Mouse (Mus musculus): ENCODE results near the gene Gm10354. TPM values are rescaled to one million over a fixed set of nuclear protein-coding genes. Genes with fewer than 3 reads are reported as not detected.
"Not testable (repeated sequence)": the region's sequence is repeated elsewhere in the genome, so short reads cannot be mapped to it uniquely, and the experiment has no call there.

Gene Gm10354
- not detected in 2 replicates for polyA plus RNA-seq (2014; fragmentation: Nextera tagmentation; extraction: Ambion mirVana)

DNA sequence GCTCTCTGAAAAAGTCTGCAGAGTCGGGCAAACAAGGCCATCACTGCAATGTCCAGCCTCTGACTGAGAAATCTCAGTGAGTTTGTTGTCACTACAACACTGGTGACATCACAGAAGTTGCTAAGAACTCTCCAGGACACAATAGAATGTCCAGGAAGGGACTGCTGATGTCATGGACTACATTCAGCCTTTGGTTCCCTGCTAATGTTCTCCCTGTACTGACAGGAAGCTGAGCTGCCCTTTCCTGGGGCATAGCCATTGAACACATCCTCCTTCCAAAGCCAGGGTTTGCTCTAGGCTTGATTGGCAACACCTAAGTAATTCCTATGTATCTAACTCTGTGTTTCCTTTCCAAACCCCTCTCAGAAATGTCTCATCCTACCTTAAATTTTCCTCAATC is at the start of gene Gm10354:
Gm10354 (minus strand) TSS at position 101 of the 400 bp plus-strand sequence.
- not testable (repeated sequence) for DNase-seq (ENCODE audit: low spot score, missing footprints); H3K27ac ChIP-seq (ENCODE audit: low read depth, low read length); H3K27me3 ChIP-seq (ENCODE audit: control insufficient read depth, insufficient read depth, low read length); H3K9ac ChIP-seq (ENCODE audit: low read length); ATAC-seq (ENCODE audit: low FRiP score); H3K4me3 ChIP-seq (ENCODE audit: low read depth, low read length); H3K4me1 ChIP-seq (ENCODE audit: control insufficient read depth, insufficient read depth, low read length); H3K9me3 ChIP-seq (ENCODE audit: control insufficient read depth, low read length); H3K4me2 ChIP-seq; H3K36me3 ChIP-seq (ENCODE audit: control insufficient read depth, insufficient read depth, low read length)
- WGBS = no CpG with 5 or more reads among the region's 1 CpGs

DNA sequence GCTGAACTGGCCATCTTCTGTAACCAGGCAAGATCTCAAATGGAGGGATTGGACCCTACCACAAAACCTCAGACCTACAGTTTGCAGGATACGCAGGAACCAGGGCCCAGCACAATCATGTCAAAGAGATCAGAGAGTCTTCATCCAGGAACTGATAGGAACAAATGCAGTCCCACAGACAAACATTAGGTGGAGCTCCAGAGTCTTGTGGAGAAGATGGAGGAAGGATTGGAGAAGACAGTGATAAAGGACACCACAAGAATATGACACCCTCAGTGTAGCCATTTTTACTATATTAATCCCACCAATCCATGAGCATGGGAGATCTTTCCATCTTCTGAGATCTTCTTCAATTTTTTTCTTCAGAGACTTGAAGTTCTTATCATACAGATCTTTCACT is 45.6 kb upstream of the Gm10354 start:
- WGBS = 80% methylated on average over 1 of the region's 1 CpGs
- H3K9me3 ChIP-seq (ENCODE audit: control insufficient read depth, low read length) = peaks cover 17% of the 10 kb centered on the region
- H3K27me3 ChIP-seq (ENCODE audit: control insufficient read depth, insufficient read depth, low read length); ATAC-seq (ENCODE audit: low FRiP score); H3K36me3 ChIP-seq (ENCODE audit: control insufficient read depth, insufficient read depth, low read length); H3K4me3 ChIP-seq (ENCODE audit: low read depth, low read length); H3K4me1 ChIP-seq (ENCODE audit: control insufficient read depth, insufficient read depth, low read length); H3K4me2 ChIP-seq; H3K27ac ChIP-seq (ENCODE audit: low read depth, low read length); H3K9ac ChIP-seq (ENCODE audit: low read length); DNase-seq (ENCODE audit: low spot score, missing footprints): not testable (repeated sequence)

DNA sequence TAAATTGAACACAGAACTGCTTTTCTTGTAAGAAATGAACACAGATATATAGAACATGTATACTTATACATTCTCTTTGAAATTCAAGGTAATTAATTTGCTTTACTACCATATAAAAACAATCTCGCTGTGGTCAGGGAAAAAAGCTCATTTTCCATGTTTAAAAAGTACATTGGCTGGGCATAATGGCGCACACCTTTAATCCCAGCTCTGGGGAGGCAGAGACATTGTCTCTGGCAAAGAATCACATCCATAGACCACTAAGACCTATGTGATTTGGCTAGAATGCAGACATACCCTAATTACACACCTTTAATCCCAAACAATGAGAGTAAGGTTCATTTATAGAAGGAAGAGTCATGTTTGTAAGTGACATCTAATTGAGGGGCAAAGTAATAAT is 41.3 kb upstream of the Gm10354 start:
- H3K27ac ChIP-seq (ENCODE audit: low read depth, low read length); H3K36me3 ChIP-seq (ENCODE audit: control insufficient read depth, insufficient read depth, low read length); H3K4me2 ChIP-seq; ATAC-seq (ENCODE audit: low FRiP score); H3K9ac ChIP-seq (ENCODE audit: low read length); H3K4me1 ChIP-seq (ENCODE audit: control insufficient read depth, insufficient read depth, low read length); H3K4me3 ChIP-seq (ENCODE audit: low read depth, low read length); DNase-seq (ENCODE audit: low spot score, missing footprints); H3K27me3 ChIP-seq (ENCODE audit: control insufficient read depth, insufficient read depth, low read length): not testable (repeated sequence)
- WGBS = 69% methylated on average over 2 of the region's 2 CpGs
- H3K9me3 ChIP-seq (ENCODE audit: control insufficient read depth, low read length) = peaks cover 11% of the 10 kb centered on the region

DNA sequence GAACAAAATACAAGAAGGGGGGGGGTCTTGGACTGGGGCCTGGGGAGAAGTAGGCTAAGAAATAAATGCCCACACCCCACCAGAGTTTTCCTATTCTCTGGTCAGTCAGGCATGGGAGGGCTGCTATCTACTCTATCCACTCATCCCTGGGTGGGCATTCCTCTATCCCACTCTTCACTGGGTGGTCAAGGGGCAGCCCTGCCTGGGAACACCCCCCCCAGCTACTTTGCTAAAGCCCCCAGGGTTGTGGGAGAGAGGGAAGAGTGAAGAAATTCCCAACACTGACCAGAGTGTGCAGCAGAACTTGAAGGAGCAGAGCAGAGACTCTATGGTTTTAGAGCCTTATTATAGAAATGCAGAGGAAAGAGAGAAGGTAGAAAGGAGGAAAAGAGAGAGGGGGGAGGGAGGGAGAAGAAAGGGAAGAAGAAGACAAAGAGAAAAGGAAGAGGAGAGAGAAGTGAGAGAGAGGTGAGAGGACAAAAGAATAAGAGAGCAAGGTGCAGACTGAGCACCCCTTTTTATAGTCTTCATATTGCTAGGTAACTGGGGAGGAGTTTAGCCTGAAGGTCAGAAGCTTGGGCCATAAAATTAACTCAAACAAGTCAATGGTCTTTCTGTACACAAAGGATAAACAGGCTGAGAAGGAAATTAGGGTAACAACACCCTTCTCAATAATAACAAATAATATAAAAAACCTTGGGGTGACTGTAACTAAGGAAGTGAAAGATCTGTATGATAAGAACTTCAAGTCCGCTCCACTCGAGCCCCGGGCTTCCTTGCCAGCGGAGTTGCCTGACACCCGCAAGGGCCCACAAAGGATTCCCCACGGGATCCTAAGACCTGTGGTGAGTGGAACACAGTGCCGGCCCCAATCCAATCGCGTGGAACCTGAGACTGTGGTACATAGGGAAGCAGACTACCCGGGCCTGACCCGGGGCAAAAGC is 32.2 kb upstream of the Gm10354 start:
- 85% methylated on average over 11 of the region's 11 CpGs for WGBS
- not testable (repeated sequence) for DNase-seq (ENCODE audit: low spot score, missing footprints); H3K4me1 ChIP-seq (ENCODE audit: control insufficient read depth, insufficient read depth, low read length); H3K9ac ChIP-seq (ENCODE audit: low read length); H3K4me3 ChIP-seq (ENCODE audit: low read depth, low read length); H3K36me3 ChIP-seq (ENCODE audit: control insufficient read depth, insufficient read depth, low read length); H3K27ac ChIP-seq (ENCODE audit: low read depth, low read length); H3K4me2 ChIP-seq; H3K9me3 ChIP-seq (ENCODE audit: control insufficient read depth, low read length); H3K27me3 ChIP-seq (ENCODE audit: control insufficient read depth, insufficient read depth, low read length)
- peak; percentile 58; the same call in 1 of the 2 replicates for ATAC-seq (ENCODE audit: low FRiP score)

- H3K27ac ChIP-seq (ENCODE audit: low read depth, low read length); H3K4me1 ChIP-seq (ENCODE audit: control insufficient read depth, insufficient read depth, low read length); H3K36me3 ChIP-seq (ENCODE audit: control insufficient read depth, insufficient read depth, low read length); H3K27me3 ChIP-seq (ENCODE audit: control insufficient read depth, insufficient read depth, low read length); DNase-seq (ENCODE audit: low spot score, missing footprints); ATAC-seq (ENCODE audit: low FRiP score); H3K9ac ChIP-seq (ENCODE audit: low read length); H3K4me3 ChIP-seq (ENCODE audit: low read depth, low read length); H3K4me2 ChIP-seq: not testable (repeated sequence)
- peaks cover 11% of the 10 kb centered on the region; the same call in 1 of the 2 replicates for H3K9me3 ChIP-seq (ENCODE audit: control insufficient read depth, low read length)
- WGBS = 59% methylated on average over 3 of the region's 3 CpGs
Observed at GRCm38 (mm10) chr5:15006907-15007306, 28.2 kb upstream of the Gm10354 start.

- not testable (repeated sequence) for H3K4me1 ChIP-seq (ENCODE audit: control insufficient read depth, insufficient read depth, low read length); H3K36me3 ChIP-seq (ENCODE audit: control insufficient read depth, insufficient read depth, low read length); H3K9ac ChIP-seq (ENCODE audit: low read length); ATAC-seq (ENCODE audit: low FRiP score); H3K27me3 ChIP-seq (ENCODE audit: control insufficient read depth, insufficient read depth, low read length); H3K4me2 ChIP-seq; H3K4me3 ChIP-seq (ENCODE audit: low read depth, low read length); H3K27ac ChIP-seq (ENCODE audit: low read depth, low read length)
- peaks cover 10% of the 10 kb centered on the region; the same call in 1 of the 2 replicates for H3K9me3 ChIP-seq (ENCODE audit: control insufficient read depth, low read length)
- DNase-seq (ENCODE audit: low spot score, missing footprints) = peak; percentile 80
- WGBS = 68% methylated on average over 3 of the region's 3 CpGs
Observed at GRCm38 (mm10) chr5:15006288-15006687, 27.6 kb upstream of the Gm10354 start.

DNA sequence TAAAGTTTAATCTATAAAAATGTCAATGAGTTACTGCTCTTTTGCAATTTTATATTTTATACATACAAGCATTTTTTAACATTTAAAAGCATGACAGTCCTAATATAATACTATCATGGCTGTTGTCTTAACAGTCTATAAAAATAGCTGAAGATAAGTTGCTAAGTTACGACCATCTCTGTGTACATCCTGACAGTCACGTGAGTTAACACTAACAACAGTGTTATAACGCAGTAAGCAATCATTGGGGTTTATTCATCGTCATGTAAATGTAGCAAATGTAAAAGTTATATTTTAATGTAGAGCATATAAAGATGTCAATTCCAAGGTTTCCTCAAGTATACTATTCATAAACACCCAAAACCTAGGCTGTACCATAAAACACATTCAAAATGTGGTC is 26.8 kb upstream of the Gm10354 start:
- DNase-seq (ENCODE audit: low spot score, missing footprints); H3K4me1 ChIP-seq (ENCODE audit: control insufficient read depth, insufficient read depth, low read length); H3K4me3 ChIP-seq (ENCODE audit: low read depth, low read length); H3K27me3 ChIP-seq (ENCODE audit: control insufficient read depth, insufficient read depth, low read length); H3K9me3 ChIP-seq (ENCODE audit: control insufficient read depth, low read length); H3K36me3 ChIP-seq (ENCODE audit: control insufficient read depth, insufficient read depth, low read length); H3K9ac ChIP-seq (ENCODE audit: low read length); H3K4me2 ChIP-seq; H3K27ac ChIP-seq (ENCODE audit: low read depth, low read length): not testable (repeated sequence)
- ATAC-seq (ENCODE audit: low FRiP score) = peak; percentile 38; the same call in 1 of the 2 replicates
- WGBS = 66% methylated on average over 2 of the region's 4 CpGs

DNA sequence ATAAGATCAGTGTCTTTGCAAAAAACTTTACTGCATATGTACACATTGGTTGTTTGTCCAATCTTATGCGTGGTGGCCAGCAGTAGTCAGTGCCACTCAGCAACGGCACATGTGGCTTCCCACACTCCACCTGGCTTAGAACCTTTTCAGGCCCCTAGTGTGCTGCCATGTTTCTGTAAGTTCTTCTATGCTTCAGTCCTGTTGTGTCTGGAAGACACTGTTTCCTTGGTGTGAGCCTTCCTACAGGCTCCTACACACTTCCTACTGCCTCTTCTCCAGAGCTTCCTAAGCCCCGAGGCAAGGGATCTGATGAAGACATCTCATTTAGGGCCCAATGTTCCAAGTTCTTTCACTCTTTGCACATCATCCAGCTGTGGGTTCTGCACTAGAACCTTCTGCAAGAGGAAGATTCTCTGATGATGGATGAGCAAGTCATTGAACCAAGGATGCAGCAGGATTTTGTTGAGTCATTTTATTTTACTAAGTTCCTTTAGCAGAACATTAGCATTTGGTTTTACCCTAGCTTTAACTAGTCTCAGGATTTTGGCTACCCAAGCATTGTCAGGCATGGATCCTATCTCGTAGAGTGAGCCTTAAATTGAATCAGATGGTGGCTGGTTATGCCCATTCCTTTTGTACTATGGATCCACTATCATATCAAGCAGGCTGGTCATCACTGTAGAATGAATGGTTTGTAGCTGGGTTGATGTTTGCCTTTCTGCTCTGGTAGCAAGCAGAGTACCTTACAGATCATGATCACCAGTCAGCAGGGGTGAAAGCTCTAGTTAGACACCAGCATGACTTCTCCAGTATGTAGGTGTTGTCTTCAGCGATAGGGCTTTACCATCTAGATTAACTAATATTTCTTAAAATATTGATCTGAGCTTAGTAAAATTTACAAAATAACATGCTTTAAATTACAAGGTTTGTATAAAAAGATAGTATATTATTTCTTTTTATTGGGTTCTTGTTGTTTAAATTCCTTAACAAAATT is 26.1 kb upstream of the Gm10354 start:
- H3K27me3 ChIP-seq (ENCODE audit: control insufficient read depth, insufficient read depth, low read length); H3K4me1 ChIP-seq (ENCODE audit: control insufficient read depth, insufficient read depth, low read length); H3K4me3 ChIP-seq (ENCODE audit: low read depth, low read length); H3K27ac ChIP-seq (ENCODE audit: low read depth, low read length); H3K36me3 ChIP-seq (ENCODE audit: control insufficient read depth, insufficient read depth, low read length); H3K9ac ChIP-seq (ENCODE audit: low read length); DNase-seq (ENCODE audit: low spot score, missing footprints); H3K9me3 ChIP-seq (ENCODE audit: control insufficient read depth, low read length); H3K4me2 ChIP-seq: not testable (repeated sequence)
- ATAC-seq (ENCODE audit: low FRiP score) = peak; percentile 88
- WGBS = 73% methylated on average over 5 of the region's 5 CpGs

All from midbrain, embryonic 11.5 days (tissue).